Mouse (Mus musculus) embryonic fibroblast, embryonic 13.5 days (primary cell): ENCODE results near the gene AU021092. TPM values are rescaled to one million over a fixed set of nuclear protein-coding genes. Genes with fewer than 3 reads are reported as not detected.
"Not testable (repeated sequence)": the region's sequence is repeated elsewhere in the genome, so short reads cannot be mapped to it uniquely, and the experiment has no call there.

Experiments used
- H3K27ac ChIP-seq: 2 replicates; pipeline ENCODE4 v1.5.1; 2012; ENCODE audit warnings: low read length, control low read depth, inconsistent platforms; ENCODE audit not compliant: insufficient read depth
- H3K4me1 ChIP-seq: 2 replicates; pipeline ENCODE4 v1.6.1; 2011; ENCODE audit warnings: low read length; ENCODE audit not compliant: control insufficient read depth, insufficient read depth
- H3K4me3 ChIP-seq: 2 replicates; pipeline ENCODE4 v1.5.1; 2011; ENCODE audit warnings: mild to moderate bottlenecking, control low read depth, low read length; ENCODE audit not compliant: insufficient read depth
- CTCF ChIP-seq: IDR thresholded peaks from 2 replicates; pipeline ENCODE4 v1.5.1; 2011; ENCODE audit warnings: mild to moderate bottlenecking, control low read depth, low read length, moderate library complexity, borderline replicate concordance; ENCODE audit not compliant: insufficient read depth
- POLR2A ChIP-seq: IDR thresholded peaks from 2 replicates; pipeline ENCODE4 v1.6.1; 2011; ENCODE audit warnings: low read depth, mild to moderate bottlenecking, control low read depth, low read length, moderate library complexity
- polyA plus RNA-seq: library from polyadenylated mRNA; stranded (reverse); fragments of >200 nt; gene quantifications from 2 replicates; pipeline ENCODE4 v1.2.4, GENCODE M21; 2011; ENCODE audit warnings: low read depth; ENCODE audit not compliant: missing spikeins, insufficient read length

AU021092 gene
- polyA plus RNA-seq, 1 experiment = not detected

GRCm38 (mm10) chr16:5242882-5243281 lies 20.8 kb upstream of the AU021092 start:
- TF ChIP-seq POLR2A (no peak), CTCF (no peak)
- H3K4me1 ChIP-seq = no peaks in the 10 kb centered on the region
- H3K27ac ChIP-seq = no peak overlapping the region
- H3K4me3 ChIP-seq = no peak overlapping the region

- H3K4me1 ChIP-seq = no peaks in the 10 kb centered on the region
- no peak overlapping the region for H3K27ac ChIP-seq
- no peak overlapping the region for H3K4me3 ChIP-seq
- TF ChIP-seq POLR2A = no peak
- no peak for TF ChIP-seq CTCF
Measured at GRCm38 (mm10) chr16:5242355-5242754, 20.3 kb upstream of the AU021092 start.

DNA sequence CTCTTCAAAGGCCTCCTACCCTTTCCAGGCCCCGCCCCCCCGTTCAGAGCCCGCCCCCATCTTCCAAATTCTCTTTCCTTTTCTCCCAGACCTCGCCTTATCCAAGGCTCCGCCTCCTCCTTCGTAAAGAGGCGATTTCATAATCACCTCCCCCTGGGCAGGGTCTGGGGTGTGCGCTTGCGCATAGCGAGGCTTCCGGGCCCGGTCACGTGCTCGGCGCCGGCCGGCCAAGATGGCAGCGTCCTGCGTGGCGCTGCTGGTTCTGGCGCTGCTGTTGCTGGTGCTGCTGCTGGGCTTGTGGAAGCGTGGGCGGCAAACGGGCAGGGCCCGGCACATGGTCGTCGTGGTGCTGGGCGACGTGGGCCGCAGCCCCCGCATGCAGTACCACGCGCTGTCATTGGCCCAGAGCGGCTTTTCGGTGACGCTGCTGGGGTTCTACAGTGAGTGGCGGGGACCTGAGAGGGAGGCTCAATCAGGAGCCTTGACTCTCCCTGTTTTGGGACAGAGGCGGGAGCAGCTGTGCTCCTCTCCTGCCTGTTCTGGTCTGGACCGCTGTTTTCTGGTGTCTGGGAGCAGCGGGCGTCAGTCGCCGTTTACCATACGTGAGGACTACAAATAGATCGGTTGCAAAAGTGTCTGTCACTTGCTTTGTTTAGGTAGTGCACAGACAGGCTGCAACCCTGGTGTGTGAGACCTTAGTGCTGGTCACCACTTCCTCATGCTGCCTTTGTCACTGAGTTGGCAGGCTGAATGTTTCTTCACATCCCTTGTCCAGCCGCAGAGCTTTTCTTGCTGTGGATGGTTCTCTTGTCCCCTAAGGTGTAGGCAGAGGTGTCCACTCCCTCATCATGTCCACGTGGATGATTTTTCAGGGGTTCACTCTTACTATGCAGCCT lies 11.6 kb upstream of the AU021092 start, which contains the start of gene Alg1:
Alg1 (plus strand) TSS at position 204 of the 896 bp plus-strand sequence.
- Histone ChIP-seq H3K4me1 (0 out of 2 replicates have a peak, but pooled peaks cover 3% of the 10 kb centered on the region), H3K4me3 (peak within 1 kb of the TSS; percentile 73), H3K27ac (peak within 1 kb of the TSS; percentile 24; the same call in 1 of the 2 replicates)
- peak; percentile 99 for TF ChIP-seq POLR2A
- TF ChIP-seq CTCF = no peak

GRCm38 (mm10) chr16:5232982-5233381 lies 10.9 kb upstream of the AU021092 start:
- Histone ChIP-seq H3K27ac (no peak overlapping the region), H3K4me1 (0 out of 2 replicates have a peak, but pooled peaks cover 3% of the 10 kb centered on the region), H3K4me3 (no peak overlapping the region)
- no peak for TF ChIP-seq CTCF
- TF ChIP-seq POLR2A = no peak

DNA sequence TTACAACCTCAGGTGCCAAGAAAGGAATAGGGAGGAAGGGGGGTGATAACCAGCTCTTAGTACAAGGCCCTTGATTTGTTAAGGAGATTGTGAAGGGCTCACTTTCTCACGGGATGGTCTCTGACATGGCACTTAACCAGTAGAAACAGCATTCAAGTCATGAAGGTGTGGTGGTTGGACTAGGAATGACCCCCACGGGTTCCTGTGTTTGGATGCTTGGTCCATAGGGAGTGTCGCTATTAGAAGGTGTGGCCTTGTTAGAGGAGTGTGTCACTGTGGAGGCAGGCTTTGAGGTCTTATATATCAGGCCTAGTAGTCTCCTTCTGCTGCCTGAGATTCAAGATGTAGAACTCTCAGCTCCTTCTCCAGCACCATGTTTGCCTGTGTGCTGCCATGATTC lies 6.0 kb upstream of the AU021092 start:
- H3K4me1 ChIP-seq, H3K4me3 ChIP-seq, H3K27ac ChIP-seq: not testable (repeated sequence)

GRCm38 (mm10) chr16:5227501-5227900 lies 5.4 kb upstream of the AU021092 start:
- H3K27ac ChIP-seq, H3K4me1 ChIP-seq, H3K4me3 ChIP-seq: not testable (repeated sequence)

DNA sequence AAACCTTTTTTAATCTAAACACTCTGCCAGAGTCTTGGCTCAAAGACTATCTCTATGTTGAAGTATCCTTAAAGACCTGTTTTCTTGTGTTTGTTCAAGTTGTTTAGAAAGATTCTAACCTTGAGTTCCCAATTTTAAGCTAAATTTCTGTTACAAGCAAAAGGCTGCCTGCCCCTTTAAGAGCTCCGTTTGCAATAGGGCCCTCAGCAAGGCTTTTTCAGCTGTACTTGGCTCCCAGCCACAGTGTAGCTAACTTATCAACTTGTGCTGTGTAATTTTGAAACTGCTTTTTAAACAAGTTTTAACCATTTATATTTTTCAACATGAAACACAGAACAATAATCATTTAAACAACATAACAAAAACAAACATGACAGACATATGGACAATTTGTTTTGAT lies 4.4 kb upstream of the AU021092 start:
- H3K4me1 ChIP-seq = not testable (repeated sequence)

DNA sequence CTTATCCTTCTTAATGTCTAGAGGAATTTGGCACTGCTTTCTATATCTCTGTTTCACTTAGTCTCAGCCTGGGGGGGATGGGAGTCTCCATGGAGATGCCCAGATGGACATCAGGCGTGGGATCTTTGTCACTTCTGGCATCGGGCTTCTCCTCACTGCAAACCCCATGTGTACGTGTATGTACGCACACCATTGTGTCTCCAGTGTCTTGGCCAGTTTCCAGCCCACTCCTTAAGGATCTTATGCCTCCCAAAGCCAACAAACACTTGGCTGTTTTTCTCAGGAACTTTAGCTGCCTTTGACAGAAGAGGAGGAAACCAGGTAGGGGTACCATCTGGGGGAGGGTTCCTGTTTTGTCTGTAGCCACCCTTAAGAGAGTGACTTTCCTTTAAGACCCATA lies 696 bp downstream of the AU021092 start:
- TF ChIP-seq POLR2A (no peak), CTCF (no peak)
- Histone ChIP-seq H3K4me1 (no peaks in the 10 kb centered on the region), H3K4me3 (no peak overlapping the region), H3K27ac (no peak overlapping the region)

More for the DNA sequence above, 4.4 kb upstream of the AU021092 start:
- not testable (repeated sequence) for H3K27ac ChIP-seq, H3K4me3 ChIP-seq

DNA sequence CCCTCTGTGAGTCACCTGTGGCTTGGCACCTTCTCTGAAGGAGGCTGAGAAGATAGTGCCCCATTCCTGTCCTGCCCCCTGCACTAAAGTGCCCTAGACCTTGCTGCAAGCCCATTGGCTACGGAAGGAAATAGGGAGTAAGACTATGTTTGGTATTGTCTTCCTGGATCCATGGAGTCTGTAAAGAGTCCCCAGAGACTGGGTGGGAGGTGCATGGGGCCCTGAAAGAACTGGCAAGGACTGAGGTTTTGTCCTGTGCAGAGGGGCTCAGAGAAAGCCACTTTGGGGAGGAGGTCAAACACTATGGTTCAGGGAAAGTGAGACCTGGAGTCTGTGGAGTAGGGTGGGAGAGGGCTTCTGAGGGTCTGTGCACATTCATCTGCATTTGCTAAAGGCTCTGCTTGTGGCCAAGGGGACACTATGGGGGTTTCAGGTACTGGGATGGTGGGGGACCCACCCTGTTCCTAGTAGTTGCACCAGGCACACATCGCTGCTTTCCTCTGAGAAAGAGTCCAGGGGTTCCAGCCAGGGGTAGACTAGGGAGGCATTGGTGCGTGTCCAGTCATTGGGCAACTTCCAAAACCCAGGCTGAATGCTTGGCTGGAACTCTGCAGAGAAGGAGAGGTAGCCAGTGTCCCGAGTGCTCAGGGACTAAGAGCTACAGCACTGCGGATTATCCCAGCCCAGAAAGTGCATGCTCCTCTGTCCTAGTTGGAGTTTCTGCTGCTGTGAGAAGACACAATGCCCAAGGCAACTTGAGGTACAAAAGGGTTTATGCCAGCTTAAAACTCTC lies 4.6 kb downstream of the AU021092 start:
- TF ChIP-seq POLR2A (no peak), CTCF (no peak)
- Histone ChIP-seq H3K27ac (no peak overlapping the region), H3K4me1 (no peaks in the 10 kb centered on the region)

GRCm38 (mm10) chr16:5216686-5217085 lies 5.4 kb downstream of the AU021092 start:
- no peaks in the 10 kb centered on the region for H3K4me1 ChIP-seq
- H3K27ac ChIP-seq = no peak overlapping the region
- TF ChIP-seq POLR2A (no peak), CTCF (no peak)
- H3K4me3 ChIP-seq = no peak overlapping the region

More for the DNA sequence above, 4.6 kb downstream of the AU021092 start:
- H3K4me3 ChIP-seq = no peak overlapping the region
